Mouse (Mus musculus): ENCODE measurements at regions not wholly inside any gene's neighbourhood (a gene's known extent, or its start where the extent isn't known, plus 50 kb on each side); places are given as distances from the start of the nearest gene placed in this dataset.

DNA sequence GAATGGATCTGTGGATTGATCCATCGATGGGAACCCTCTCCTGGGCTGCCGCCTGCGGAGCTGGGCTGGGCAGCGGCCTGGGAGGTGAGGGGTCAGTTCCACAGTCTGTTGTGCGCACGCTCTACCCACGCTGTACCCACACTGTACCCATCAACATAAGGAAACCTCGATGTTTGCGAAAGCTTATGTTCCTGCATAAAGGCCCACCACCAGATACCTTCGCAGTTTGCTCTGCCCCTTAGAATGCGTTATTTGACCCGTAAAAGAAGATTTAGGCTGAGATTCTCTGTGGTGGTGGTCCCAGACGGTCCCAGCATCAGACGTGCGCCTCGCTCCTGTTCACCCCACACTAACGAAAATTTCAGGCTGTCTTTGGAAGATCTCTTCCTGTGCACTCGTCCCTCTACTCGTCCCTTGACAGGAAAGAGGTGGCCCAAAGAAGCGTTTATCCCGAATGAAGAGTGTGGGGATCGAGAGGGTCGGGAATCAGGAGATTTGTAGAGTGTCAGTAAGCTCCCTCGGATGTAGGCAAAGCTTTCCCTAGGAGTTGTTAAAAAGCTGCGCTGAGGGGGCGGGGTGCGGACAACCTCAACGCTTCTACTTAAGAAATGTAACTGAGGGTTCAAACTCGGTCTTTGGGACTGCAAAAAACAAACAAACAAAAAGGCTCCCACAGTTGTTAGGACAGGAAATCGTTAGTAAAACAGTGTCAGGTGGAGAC, 123.9 kb downstream of the Tmem161b start:
- no peak for DNase-seq (ENCODE audit: low read depth, low spot score)

DNA sequence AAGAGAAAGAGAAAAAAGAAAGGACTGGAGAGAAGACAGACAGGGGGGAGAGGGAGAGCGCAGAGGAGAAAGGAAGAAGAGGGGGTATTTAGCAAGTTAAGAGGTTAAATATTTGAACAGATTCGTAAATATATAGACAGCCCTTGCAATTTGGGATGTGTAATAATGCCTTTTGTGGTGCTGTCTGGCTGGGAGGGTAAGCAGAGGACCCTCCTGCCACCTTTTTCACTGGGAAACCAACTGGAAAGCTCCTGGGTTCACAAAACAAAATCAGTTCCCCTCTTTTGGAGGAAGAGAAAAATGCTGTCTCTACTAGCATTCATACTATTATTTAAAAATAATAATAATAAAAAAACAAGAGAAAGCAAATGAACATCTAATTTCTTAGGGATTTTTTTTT, 124.5 kb downstream of the Tmem161b start:
- DNase-seq (ENCODE audit: low read depth, low spot score) = no peak

DNA sequence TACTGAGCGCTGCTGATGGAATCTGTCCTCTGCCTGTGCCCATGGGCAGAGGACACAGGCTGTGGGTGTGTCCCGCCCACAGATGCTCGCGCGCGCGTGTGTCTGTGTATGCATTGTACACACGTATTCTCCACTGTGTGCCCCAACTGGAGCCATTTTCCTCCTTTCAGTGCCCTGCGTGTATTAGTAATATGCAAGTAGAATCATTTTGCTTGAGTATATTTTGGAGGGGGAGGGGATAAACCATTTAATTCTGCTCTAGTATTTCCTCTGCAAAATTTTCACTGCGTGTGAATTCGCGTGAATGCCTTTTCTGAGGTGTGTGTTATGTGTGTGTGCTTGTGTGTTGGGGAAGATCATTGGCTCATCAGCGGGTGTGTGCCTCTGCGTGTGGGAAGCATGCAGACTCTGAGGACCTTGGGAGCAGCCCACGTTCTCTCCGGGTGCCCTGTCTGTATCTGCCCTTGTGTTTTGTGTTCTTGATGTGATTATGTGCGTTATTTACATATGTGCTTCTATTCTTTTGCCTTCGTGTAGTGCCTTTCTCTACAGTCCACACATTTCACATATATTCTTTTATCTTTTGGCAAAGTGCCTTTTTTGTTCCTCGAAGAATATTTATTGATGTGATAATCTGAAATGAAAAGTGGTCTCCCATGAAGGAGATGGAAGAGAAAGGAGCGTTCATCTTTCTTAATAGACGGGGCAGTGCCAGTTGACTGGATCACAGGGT, 125.3 kb downstream of the Tmem161b start:
- no peak for DNase-seq (ENCODE audit: low read depth, low spot score)

- DNase-seq (ENCODE audit: low read depth, low spot score) = peak; percentile 99
These were observed 126.0 kb downstream of the Tmem161b start for GRCm38 (mm10) chr13:84347914-84348700.

DNA sequence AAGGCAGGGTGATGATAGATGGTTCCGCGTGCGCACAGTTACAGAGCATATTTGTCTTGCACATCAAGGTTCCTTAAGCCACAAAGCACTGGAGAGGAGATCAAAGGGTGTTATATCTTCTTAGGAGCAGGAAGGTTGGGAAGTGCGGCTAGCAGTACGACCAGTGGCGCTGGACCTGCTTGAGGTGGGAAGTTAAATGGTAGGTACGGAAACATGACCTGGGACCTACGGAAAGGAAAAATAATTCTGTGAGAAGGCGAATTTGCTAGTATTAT, 126.5 kb downstream of the Tmem161b start:
- DNase-seq (ENCODE audit: low read depth, low spot score) = no peak

GRCm38 (mm10) chr13:84349001-84349720, 127.1 kb downstream of the Tmem161b start:
- peak; percentile 85 for DNase-seq (ENCODE audit: low read depth, low spot score)

- no peak for DNase-seq (ENCODE audit: low read depth, low spot score)
These were observed 127.6 kb downstream of the Tmem161b start for GRCm38 (mm10) chr13:84349721-84350040.

GRCm38 (mm10) chr13:84350791-84351190, 128.7 kb downstream of the Tmem161b start:
- no peak for DNase-seq (ENCODE audit: low read depth, low spot score)

DNA sequence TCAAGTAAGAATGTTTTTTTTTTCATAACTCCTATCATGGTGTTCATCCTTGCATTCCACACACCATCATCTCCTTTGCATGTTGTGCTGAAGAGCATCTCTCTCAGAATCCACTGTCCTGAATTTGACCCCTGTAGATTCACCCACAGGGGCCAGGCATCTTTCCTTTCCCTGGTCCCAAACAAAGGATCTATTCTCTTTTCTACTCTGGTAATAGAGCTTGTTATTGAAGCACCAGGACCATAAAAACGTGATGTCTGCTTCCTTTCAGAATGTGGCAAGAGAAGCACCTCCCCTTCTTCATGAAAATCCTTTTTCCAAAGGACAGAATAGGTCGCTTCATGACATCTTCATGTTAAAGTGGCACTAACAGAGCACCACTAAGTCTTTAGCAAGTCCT, 134.4 kb downstream of the Tmem161b start:
- DNase-seq (ENCODE audit: low read depth, low spot score) = no peak

GRCm38 (mm10) chr13:84360536-84360935, 138.4 kb downstream of the Tmem161b start:
- no peak for DNase-seq (ENCODE audit: low read depth, low spot score)

DNA sequence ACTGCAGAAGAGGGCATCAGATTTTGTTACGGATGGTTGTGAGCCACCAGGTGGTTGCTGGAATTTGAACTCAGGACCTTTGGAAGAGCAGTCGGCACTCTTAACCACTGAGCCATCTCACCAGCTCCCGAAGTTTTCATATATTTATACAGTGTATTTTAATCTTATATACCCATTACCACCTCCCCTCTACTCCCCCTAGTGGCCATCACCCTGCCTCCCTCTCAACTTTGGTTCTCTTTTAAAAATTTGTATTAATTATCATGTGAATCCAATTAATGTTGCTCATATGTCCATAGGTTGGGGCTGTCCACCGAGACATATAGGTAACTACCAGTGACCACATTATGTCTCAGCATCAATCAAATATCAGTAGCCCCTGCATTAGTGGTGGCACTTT, 142.0 kb downstream of the Tmem161b start:
- peak; percentile 54 for DNase-seq (ENCODE audit: low read depth, low spot score)

GRCm38 (mm10) chr13:84365503-84365902, 143.4 kb downstream of the Tmem161b start:
- DNase-seq (ENCODE audit: low read depth, low spot score) = no peak

GRCm38 (mm10) chr13:84366017-84366416, 143.9 kb downstream of the Tmem161b start:
- DNase-seq (ENCODE audit: low read depth, low spot score) = no peak

- DNase-seq (ENCODE audit: low read depth, low spot score) = no peak
These were observed 144.7 kb downstream of the Tmem161b start for GRCm38 (mm10) chr13:84366839-84367238.

- no peak for DNase-seq (ENCODE audit: low read depth, low spot score)
These were observed 146.1 kb downstream of the Tmem161b start for GRCm38 (mm10) chr13:84368225-84368624.

- DNase-seq (ENCODE audit: low read depth, low spot score) = no peak
These were observed 152.7 kb downstream of the Tmem161b start for GRCm38 (mm10) chr13:84374711-84375257.

DNA sequence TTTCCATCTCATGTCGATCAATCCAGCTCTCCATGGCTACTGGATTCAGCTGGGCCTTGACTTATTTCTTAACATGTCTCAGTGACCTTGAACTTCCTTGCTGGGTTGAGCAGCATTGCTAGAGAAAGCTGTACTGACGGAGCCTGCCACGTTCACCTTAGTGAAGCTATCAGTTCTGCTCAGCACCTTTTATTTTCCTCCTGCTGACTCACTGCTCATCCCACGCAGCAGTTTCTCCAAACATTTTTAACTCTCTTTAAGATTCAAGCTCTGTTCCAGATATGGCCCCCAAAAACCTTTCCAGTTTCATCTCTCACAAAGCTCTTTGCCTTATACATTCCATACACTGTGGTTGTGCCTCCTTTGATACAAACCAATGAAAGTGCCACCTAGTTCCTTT, 153.8 kb downstream of the Tmem161b start:
- no peak for DNase-seq (ENCODE audit: low read depth, low spot score)

GRCm38 (mm10) chr13:84378553-84379332, 156.6 kb downstream of the Tmem161b start:
- DNase-seq (ENCODE audit: low read depth, low spot score) = peak; percentile 83

DNA sequence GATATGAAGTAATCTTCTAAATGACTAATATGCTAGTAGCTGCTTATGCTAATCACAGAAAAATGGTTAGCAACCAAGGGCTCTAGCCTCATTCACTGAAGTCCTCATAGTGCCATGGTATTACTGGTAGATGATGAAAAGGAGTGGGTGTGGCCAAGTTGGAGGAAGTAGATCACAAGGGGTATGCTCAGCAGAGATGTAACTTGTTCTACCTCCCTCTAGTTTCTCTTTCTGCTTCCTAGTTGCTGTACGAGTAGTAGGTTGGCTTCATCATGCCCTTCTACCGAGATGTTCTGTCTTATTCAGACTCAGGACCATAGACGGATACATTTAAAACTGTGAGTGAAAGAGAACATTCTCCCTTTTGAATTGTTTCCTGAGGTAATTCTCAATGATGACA, 169.5 kb downstream of the Tmem161b start:
- peak; percentile 53 for DNase-seq (ENCODE audit: low read depth, low spot score)

DNA sequence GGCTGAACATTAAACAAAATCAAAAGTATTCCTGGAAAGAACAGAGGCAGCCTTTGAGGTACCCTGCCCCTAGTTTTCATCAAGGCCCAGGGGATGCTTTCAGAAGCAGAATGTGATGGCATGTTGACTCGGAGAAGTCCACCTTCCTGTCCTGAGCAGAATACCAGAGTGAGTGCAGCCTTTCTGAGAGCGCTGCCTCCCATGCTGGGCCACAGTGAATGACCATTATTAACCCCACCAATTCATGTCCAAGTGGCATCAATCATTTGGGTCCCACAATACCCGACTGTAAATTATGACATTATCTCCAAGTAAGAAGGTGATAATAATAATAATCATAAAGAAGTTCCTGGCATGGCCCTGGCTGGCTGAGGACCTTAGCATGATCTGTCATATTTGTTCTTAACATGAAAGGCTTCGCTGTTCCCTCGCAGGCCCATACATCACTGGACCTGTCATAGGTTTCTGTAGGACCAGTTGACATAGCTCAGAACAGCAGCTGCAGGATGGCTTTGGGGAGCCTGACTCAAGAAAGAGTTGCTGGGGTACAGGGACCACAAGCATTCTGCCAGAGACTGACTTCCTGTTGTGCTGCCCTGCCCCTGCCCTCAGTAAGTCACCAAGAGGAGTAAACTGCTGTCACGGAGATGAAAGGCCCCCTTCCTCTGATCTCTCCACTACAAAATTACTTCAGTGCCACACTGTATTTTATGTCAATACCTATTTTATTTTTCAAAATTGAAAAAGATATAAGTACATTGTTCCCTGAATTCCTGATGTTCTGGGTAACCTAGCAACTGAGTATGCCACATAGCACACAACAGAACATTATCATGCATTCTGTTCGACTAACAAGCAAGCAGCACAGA, 176.6 kb downstream of the Tmem161b start:
- DNase-seq (ENCODE audit: low read depth, low spot score) = no peak
